Mouse (Mus musculus): ENCODE measurements at regions not wholly inside any gene's neighbourhood (a gene's known extent, or its start where the extent isn't known, plus 50 kb on each side); places are given as distances from the start of the nearest gene placed in this dataset.
A peak's percentile ranks its signal among the peaks of the same experiment; 100 is the strongest.
"Not testable (repeated sequence)": the region's sequence is repeated elsewhere in the genome, so short reads cannot be mapped to it uniquely, and the experiment has no call there.

- ATAC-seq (replicated peaks; ENCODE audit: poor library complexity, severe bottlenecking): not testable (repeated sequence)
Observed at GRCm38 (mm10) chr7:75398480-75398879, 56.9 kb upstream of the Akap13 start.

- peak; percentile 77 for ATAC-seq (replicated peaks; ENCODE audit: poor library complexity, severe bottlenecking)
Observed at GRCm38 (mm10) chr7:75398904-75399724, 56.2 kb upstream of the Akap13 start.

GRCm38 (mm10) chr7:75400471-75400870 lies 54.9 kb upstream of the Akap13 start:
- no peak for ATAC-seq (replicated peaks; ENCODE audit: poor library complexity, severe bottlenecking)

- no peak for ATAC-seq (replicated peaks; ENCODE audit: poor library complexity, severe bottlenecking)
Observed at GRCm38 (mm10) chr7:75404955-75405354, 50.4 kb upstream of the Akap13 start.

Measured in granulocyte monocyte progenitor cell, adult 5-6 weeks (primary cell).